Mouse (Mus musculus): ENCODE data around the gene Gm14326. TPM values are rescaled to one million over a fixed set of nuclear protein-coding genes. Genes with fewer than 3 reads are reported as not detected.

Gene Gm14326
- 9.7 and 11.8 TPM in 2 replicates for polyA plus RNA-seq (2012; rRNA removed)

GRCm38 (mm10) chr2:177957145-177957544, at the start of gene Gm14326:
Gene Gm14326 (minus strand): TSS chr2:177957297.

GRCm38 (mm10) chr2:177925563-177926103, 31.5 kb downstream of the Gm14326 start, which contains the start of gene Zfp972:
Gene Zfp972 (minus strand): TSS chr2:177925613.

GRCm38 (mm10) chr2:177897046-177897578, 60.0 kb downstream of the Gm14326 start, which contains the start of gene Gm14327:
Gene Gm14327 (plus strand): TSS chr2:177897096.

Other genes starting within 250 kb of the Gm14326 start
- gene Gm14322, start 198.0 kb downstream of the Gm14326 start, polyA plus RNA-seq (2012; rRNA removed) = 7.9 and 9.6 TPM in 2 replicates
- gene Gm14325, start 117.0 kb downstream of the Gm14326 start, polyA plus RNA-seq (2012; rRNA removed) = 51.2 and 56.1 TPM in 2 replicates
- 2.2 and 2.4 TPM in 2 replicates for gene Gm14327, start 60.2 kb downstream of the Gm14326 start, polyA plus RNA-seq (2012; rRNA removed)
- gene Zfp972, start 31.7 kb downstream of the Gm14326 start, polyA plus RNA-seq (2012; rRNA removed) = 0.55 and 0.58 TPM in 2 replicates
- gene Zfp971, start 66.0 kb upstream of the Gm14326 start, polyA plus RNA-seq (2012; rRNA removed) = 6.6 and 8.2 TPM in 2 replicates
- gene Zfp931, start 121.2 kb upstream of the Gm14326 start, polyA plus RNA-seq (2012; rRNA removed) = 10.7 and 12.1 TPM in 2 replicates
- gene Phactr3, start 161.7 kb upstream of the Gm14326 start, polyA plus RNA-seq (2012; rRNA removed) = 89.9 and 95.0 TPM in 2 replicates